Mouse (Mus musculus): ENCODE results near the gene Cst13. TPM values are rescaled to one million over a fixed set of nuclear protein-coding genes. Genes with fewer than 3 reads are reported as not detected.

Gene Cst13
- polyA plus RNA-seq, 1 experiment = not detected

GRCm38 (mm10) chr2:148806696-148807095 is 13.2 kb upstream of the Cst13 start:
- Histone ChIP-seq H3ac (ENCODE audit: control insufficient read depth, insufficient read length, low read depth) (no peak overlapping the region), H3K36me3 (ENCODE audit: control insufficient read depth, insufficient read depth) (no peaks in the 10 kb centered on the region)

GRCm38 (mm10) chr2:148825986-148826385 is 6.1 kb downstream of the Cst13 start:
- Histone ChIP-seq H3K36me3 (ENCODE audit: control insufficient read depth, insufficient read depth) (no peaks in the 10 kb centered on the region), H3K79me2 (ENCODE audit: control insufficient read depth, insufficient read depth) (no peaks in the 10 kb centered on the region), H3K27me3 (ENCODE audit: control insufficient read depth, insufficient read depth, insufficient read length) (no peaks in the 10 kb centered on the region), H3K4me3 (ENCODE audit: insufficient read depth, poor library complexity, severe bottlenecking) (no peak overlapping the region), H3ac (ENCODE audit: control insufficient read depth, insufficient read length, low read depth) (no peak overlapping the region), H3K79me3 (ENCODE audit: low read depth) (no peaks in the 10 kb centered on the region)
- TF ChIP-seq MYOD1 (IDR thresholded peaks at IDR 0.05; ENCODE audit: control insufficient read depth, insufficient read length, low read depth) = no peak
- no peak for TF ChIP-seq MYOG (IDR thresholded peaks at IDR 0.05; ENCODE audit: control insufficient read depth, extremely low read depth, insufficient read length)
- TF ChIP-seq FOSL1 (IDR thresholded peaks at IDR 0.05; ENCODE audit: insufficient read depth, low read length, poor library complexity, severe bottlenecking) = no peak
- TF ChIP-seq CTCF (IDR thresholded peaks at IDR 0.05; ENCODE audit: control insufficient read depth, insufficient read depth, insufficient read length) = no peak
- no peak for TF ChIP-seq MAX (IDR thresholded peaks at IDR 0.05)
- no peak for TF ChIP-seq USF1 (IDR thresholded peaks at IDR 0.05; ENCODE audit: low read depth)
- no peak for TF ChIP-seq CEBPB (IDR thresholded peaks at IDR 0.05; ENCODE audit: low read depth)

More at GRCm38 (mm10) chr2:148806696-148807095, 13.2 kb upstream of the Cst13 start:
- H3K79me2 ChIP-seq (ENCODE audit: control insufficient read depth, insufficient read depth) = no peaks in the 10 kb centered on the region
- TF ChIP-seq MAX (IDR thresholded peaks at IDR 0.05) (no peak), MYOD1 (IDR thresholded peaks at IDR 0.05; ENCODE audit: control insufficient read depth, insufficient read length, low read depth) (no peak)
- no peaks in the 10 kb centered on the region for H3K27me3 ChIP-seq (ENCODE audit: control insufficient read depth, insufficient read depth, insufficient read length)
- H3K4me3 ChIP-seq (ENCODE audit: insufficient read depth, poor library complexity, severe bottlenecking) = no peak overlapping the region
- H3K79me3 ChIP-seq (ENCODE audit: low read depth) = no peaks in the 10 kb centered on the region

- TF ChIP-seq CEBPB (IDR thresholded peaks at IDR 0.05; ENCODE audit: low read depth) (no peak), MYOD1 (IDR thresholded peaks at IDR 0.05; ENCODE audit: control insufficient read depth, insufficient read length, low read depth) (no peak), MYOG (IDR thresholded peaks at IDR 0.05; ENCODE audit: control insufficient read depth, extremely low read depth, insufficient read length) (no peak), CTCF (IDR thresholded peaks at IDR 0.05; ENCODE audit: control insufficient read depth, insufficient read depth, insufficient read length) (no peak), FOSL1 (IDR thresholded peaks at IDR 0.05; ENCODE audit: insufficient read depth, low read length, poor library complexity, severe bottlenecking) (no peak), USF1 (IDR thresholded peaks at IDR 0.05; ENCODE audit: low read depth) (no peak), MAX (IDR thresholded peaks at IDR 0.05) (no peak)
- Histone ChIP-seq H3K4me3 (ENCODE audit: insufficient read depth, poor library complexity, severe bottlenecking) (no peak within 1 kb of the TSS), H3K79me3 (ENCODE audit: low read depth) (no peaks in the 10 kb centered on the region), H3ac (ENCODE audit: control insufficient read depth, insufficient read length, low read depth) (no peak within 1 kb of the TSS), H3K79me2 (ENCODE audit: control insufficient read depth, insufficient read depth) (no peaks in the 10 kb centered on the region), H3K36me3 (ENCODE audit: control insufficient read depth, insufficient read depth) (no peaks in the 10 kb centered on the region), H3K27me3 (ENCODE audit: control insufficient read depth, insufficient read depth, insufficient read length) (no peaks in the 10 kb centered on the region)
Observed at GRCm38 (mm10) chr2:148834912-148835311, 15.0 kb downstream of the Cst13 start, which contains the start of gene Cst9. Gene Cst9 (plus strand): TSS chr2:148835147.

- H3K4me3 ChIP-seq (ENCODE audit: insufficient read depth, poor library complexity, severe bottlenecking) = no peak overlapping the region
Observed at GRCm38 (mm10) chr2:148838075-148838777, 18.3 kb downstream of the Cst13 start.

GRCm38 (mm10) chr2:148839224-148839623 is 19.3 kb downstream of the Cst13 start:
- H3K79me3 ChIP-seq (ENCODE audit: low read depth) = no peaks in the 10 kb centered on the region
- no peak for TF ChIP-seq CEBPB (IDR thresholded peaks at IDR 0.05; ENCODE audit: low read depth)
- TF ChIP-seq MYOD1 (IDR thresholded peaks at IDR 0.05; ENCODE audit: control insufficient read depth, insufficient read length, low read depth) = no peak
- TF ChIP-seq FOSL1 (IDR thresholded peaks at IDR 0.05; ENCODE audit: insufficient read depth, low read length, poor library complexity, severe bottlenecking) = no peak
- no peak for TF ChIP-seq MYOG (IDR thresholded peaks at IDR 0.05; ENCODE audit: control insufficient read depth, extremely low read depth, insufficient read length)
- no peak for TF ChIP-seq MAX (IDR thresholded peaks at IDR 0.05)
- no peak for TF ChIP-seq USF1 (IDR thresholded peaks at IDR 0.05; ENCODE audit: low read depth)
- no peak for TF ChIP-seq CTCF (IDR thresholded peaks at IDR 0.05; ENCODE audit: control insufficient read depth, insufficient read depth, insufficient read length)
- no peaks in the 10 kb centered on the region for H3K36me3 ChIP-seq (ENCODE audit: control insufficient read depth, insufficient read depth)
- no peaks in the 10 kb centered on the region for H3K27me3 ChIP-seq (ENCODE audit: control insufficient read depth, insufficient read depth, insufficient read length)
- no peaks in the 10 kb centered on the region for H3K79me2 ChIP-seq (ENCODE audit: control insufficient read depth, insufficient read depth)
- no peak overlapping the region for H3ac ChIP-seq (ENCODE audit: control insufficient read depth, insufficient read length, low read depth)
- no peak overlapping the region for H3K4me3 ChIP-seq (ENCODE audit: insufficient read depth, poor library complexity, severe bottlenecking)

More at GRCm38 (mm10) chr2:148838075-148838777, 18.3 kb downstream of the Cst13 start:
- no peaks in the 10 kb centered on the region for H3K79me2 ChIP-seq (ENCODE audit: control insufficient read depth, insufficient read depth)
- TF ChIP-seq MAX (IDR thresholded peaks at IDR 0.05) (no peak), CEBPB (IDR thresholded peaks at IDR 0.05; ENCODE audit: low read depth) (no peak), CTCF (IDR thresholded peaks at IDR 0.05; ENCODE audit: control insufficient read depth, insufficient read depth, insufficient read length) (no peak), MYOD1 (IDR thresholded peaks at IDR 0.05; ENCODE audit: control insufficient read depth, insufficient read length, low read depth) (no peak), MYOG (IDR thresholded peaks at IDR 0.05; ENCODE audit: control insufficient read depth, extremely low read depth, insufficient read length) (no peak), USF1 (IDR thresholded peaks at IDR 0.05; ENCODE audit: low read depth) (no peak), FOSL1 (IDR thresholded peaks at IDR 0.05; ENCODE audit: insufficient read depth, low read length, poor library complexity, severe bottlenecking) (no peak)
- H3K79me3 ChIP-seq (ENCODE audit: low read depth) = no peaks in the 10 kb centered on the region
- H3K27me3 ChIP-seq (ENCODE audit: control insufficient read depth, insufficient read depth, insufficient read length) = no peaks in the 10 kb centered on the region
- H3ac ChIP-seq (ENCODE audit: control insufficient read depth, insufficient read length, low read depth) = no peak overlapping the region
- no peaks in the 10 kb centered on the region for H3K36me3 ChIP-seq (ENCODE audit: control insufficient read depth, insufficient read depth)
